Mouse (Mus musculus) embryonic facial prominence, embryonic 11.5 days (tissue): ENCODE results near the gene Pde1b. TPM values are rescaled to one million over a fixed set of nuclear protein-coding genes. Genes with fewer than 3 reads are reported as not detected.

Experiments
- polyA plus RNA-seq: library from polyadenylated mRNA; unstranded; fragments of >200 nt; fragmentation: Nextera tagmentation; extraction: Ambion mirVana; gene quantifications from 2 replicates; pipeline ENCODE4 v1.2.1, GENCODE M21; 2014

Pde1b gene
- polyA plus RNA-seq, 1 experiment from 2014 or later, result 8.4 TPM

Other genes with a start within 250 kb of the Pde1b start
- gene Nfe2, start 244.6 kb upstream of the Pde1b start, polyA plus RNA-seq, result 5.4 and 8.0 TPM in 2 replicates
- gene Copz1, start 230.3 kb upstream of the Pde1b start, polyA plus RNA-seq, result 327 and 331 TPM in 2 replicates
- gene Gpr84, start 192.4 kb upstream of the Pde1b start, polyA plus RNA-seq, result not detected in 2 replicates
- 12.2 and 16.6 TPM in 2 replicates for gene Zfp385a, start 162.9 kb upstream of the Pde1b start, polyA plus RNA-seq
- gene Itga5, start 136.3 kb upstream of the Pde1b start, polyA plus RNA-seq, result 24.6 and 29.6 TPM in 2 replicates
- gene Gtsf1, start 72.6 kb upstream of the Pde1b start, polyA plus RNA-seq, result 0.32 TPM in 1 of 2 replicates, not detected in the other
- not detected in 2 replicates for gene Gtsf2, start 54.6 kb upstream of the Pde1b start, polyA plus RNA-seq
- gene Nckap1l, start 49.2 kb upstream of the Pde1b start, polyA plus RNA-seq, result 2.0 and 2.1 TPM in 2 replicates
- gene Ppp1r1a, start 35.0 kb downstream of the Pde1b start, polyA plus RNA-seq, result 17.6 and 21.6 TPM in 2 replicates
- not detected in 2 replicates for gene Glycam1, start 62.0 kb downstream of the Pde1b start, polyA plus RNA-seq